Mouse (Mus musculus) ovary, postnatal 36 days (tissue): ENCODE data around the gene Usp21.
A peak's percentile ranks its signal among the peaks of the same experiment; 100 is the strongest.
"Not testable (repeated sequence)": the region's sequence is repeated elsewhere in the genome, so short reads cannot be mapped to it uniquely, and the experiment has no call there.

Experiments used
- DNase-seq: peaks from one replicate; pipeline ENCODE4 v3.0.0; 2022; ENCODE audit warnings: low spot score, mixed read lengths

The Usp21 gene

DNA sequence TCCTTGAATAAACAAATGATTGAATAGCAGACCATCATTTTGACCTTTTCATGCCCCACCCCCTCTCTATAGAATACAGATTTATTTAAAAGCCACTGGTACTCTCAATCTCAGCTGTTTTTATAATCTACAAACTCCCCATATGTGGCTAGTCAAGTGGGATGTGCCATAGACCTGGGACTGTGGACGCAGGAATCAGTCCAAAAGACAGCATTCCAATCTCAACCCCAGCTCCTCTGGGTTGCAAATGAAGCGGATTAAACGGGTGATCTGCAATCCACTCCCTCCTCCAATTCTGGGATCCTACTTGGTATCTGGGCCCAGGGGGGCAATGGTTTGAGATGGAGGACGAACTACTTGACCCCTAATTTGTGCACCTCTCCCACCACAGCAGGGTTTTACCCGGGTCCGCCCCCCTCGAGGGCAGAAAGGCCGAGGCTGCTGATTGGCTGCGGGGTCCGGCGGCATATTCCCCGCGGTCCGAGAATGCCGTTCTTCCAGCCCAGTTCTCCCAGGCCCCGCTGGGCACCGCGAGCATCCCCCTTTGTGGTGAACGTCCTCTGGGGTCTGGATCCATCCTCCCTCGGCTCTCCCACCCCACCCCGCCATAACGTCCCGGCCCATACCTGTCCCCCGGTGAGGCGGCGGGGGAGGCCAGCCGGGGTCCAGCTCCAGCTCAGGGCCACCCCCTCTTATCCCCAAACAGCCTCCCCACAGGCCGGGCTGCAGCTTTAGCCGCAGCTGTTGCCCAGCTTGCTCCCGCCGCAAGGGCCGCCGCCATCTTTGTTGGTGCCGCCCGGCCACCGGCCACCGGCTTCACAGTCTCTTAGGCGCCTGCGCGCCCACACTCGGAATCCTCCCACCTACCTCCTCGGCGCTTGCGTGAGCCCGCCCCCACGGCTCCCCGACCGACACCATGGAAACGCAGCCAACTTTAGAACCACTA is at the start of gene Usp21:
Gene Usp21 (minus strand): TSS at position 856 of the 946 bp plus-strand sequence.
- DNase-seq: peak; percentile 94

DNA sequence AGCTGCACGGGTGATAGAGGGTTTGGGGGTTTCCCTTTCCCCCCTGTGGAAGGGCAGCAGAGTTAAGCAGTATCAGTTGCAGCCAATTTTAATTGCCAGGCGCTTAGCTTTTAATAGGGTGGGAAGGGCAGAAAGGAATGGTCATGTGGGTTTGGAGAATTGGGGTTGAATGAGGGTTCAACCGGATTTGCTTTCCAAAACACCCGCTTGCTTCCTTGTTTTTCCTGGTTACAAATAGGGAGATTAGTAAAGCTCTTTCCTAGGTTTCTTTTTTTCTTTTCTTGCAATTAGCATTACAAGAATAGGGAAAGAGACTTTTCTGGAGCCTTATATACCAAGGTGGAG is 42.4 kb upstream of the Usp21 start:
- DNase-seq: no peak

DNA sequence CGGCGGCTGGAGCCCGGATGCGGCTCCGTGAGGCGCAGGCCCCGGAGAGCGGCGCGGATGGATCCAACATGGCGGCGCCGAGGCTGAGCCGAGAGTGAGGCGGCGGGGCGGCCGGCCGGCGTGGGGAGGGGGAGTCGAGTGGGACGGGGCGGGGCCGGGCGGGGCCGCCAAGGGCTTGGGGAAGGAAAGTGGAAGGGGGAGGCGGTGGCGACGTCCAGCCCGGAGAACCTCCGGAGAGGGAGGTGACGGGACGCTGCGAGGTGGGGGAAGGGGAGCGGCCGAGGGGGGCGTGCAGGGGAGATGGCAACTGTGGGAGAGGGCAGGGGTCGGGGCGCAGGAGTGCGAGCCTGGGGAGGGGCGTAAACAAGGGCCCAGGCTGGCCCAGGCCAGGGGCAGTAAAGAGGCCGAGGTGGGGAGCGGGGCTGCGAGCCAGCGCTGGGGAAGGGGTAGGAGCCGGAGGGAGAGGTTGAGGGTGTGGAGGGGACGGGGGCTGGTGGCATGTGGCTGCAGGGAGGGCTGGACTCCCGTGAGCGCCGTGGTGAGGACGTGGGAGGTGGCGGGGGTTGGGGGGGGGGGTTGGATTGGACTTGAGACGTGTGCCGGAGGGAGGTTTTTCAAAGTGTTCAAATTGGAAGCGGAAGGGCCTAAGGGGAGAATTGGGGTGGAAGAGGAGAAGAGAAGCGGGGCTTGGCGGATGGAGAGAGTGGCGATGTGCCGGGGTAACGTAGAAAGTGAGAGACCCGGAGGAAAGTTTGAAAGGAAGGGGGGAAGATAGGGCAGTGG is 41.8 kb upstream of the Usp21 start:
- no peak for DNase-seq

DNA sequence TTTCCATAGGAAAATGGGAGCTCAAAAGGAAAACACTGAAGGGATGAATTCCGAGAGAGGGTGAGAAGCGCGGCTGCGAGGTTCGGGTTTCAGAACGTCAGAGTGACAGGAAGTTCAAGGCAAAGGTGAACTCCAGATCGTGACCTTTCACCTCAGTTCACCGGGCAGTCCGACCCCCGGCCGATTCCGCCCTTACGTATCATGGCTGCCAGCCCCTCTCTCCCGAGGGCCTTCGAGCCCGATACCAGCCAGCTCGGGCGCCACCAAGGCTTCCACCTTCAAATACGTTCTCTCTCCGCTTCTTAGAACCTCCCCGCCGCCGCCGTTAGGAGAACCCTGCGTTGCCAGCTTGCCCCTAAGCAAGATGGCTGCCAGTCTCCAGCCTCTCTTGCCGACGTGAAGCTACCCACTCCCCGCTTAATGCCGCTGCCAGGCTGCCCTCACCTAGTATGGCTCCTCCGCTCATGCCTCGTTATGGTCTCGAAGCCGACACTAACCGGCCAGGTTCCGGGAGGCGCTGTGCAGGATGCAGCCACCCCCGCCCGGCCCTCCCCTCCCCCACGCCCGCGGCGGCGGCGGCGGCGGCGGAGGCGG is 41.1 kb upstream of the Usp21 start, which contains the start of gene Dedd:
Gene Dedd (plus strand): TSS at position 307 of the 594 bp plus-strand sequence.
- peak; percentile 89 for DNase-seq

DNA sequence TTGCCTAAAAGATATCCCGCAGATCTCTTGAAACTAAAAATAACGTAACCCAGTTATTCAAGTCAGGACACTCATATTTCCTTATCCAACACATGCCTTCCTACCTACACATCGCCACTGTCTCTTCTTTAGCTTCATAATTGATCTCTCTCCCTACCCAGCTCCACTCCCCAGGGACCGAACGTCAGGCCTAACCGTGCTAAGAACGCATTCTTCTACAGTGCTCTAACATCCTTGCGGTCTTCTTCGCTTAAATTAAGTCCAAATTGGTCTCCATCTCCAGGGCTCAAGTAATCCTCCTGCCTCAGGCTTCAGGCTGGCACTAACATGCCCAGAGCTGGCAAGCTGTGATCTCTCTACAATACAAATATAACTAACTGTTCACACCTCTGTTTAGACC is 40.5 kb upstream of the Usp21 start:
- DNase-seq: no peak

DNA sequence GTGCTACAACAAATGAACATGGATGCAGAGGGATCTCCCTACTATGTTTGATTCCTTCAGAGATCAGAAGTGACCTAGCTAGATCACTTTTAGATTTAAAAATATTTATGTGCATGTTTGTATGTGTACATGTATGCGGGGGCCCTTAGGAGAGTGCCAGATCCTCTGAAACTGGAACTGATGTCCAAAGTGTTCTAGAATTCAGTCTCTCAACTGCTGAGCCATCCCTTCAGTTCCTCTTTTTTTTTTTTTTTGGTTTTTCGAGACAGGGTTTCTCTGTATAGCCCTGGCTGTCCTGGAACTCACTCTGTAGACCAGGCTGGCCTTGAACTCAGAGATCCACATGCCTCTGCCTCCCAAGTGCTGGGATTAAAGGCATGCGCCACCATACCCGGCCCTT is 38.8 kb upstream of the Usp21 start:
- DNase-seq: not testable (repeated sequence)

DNA sequence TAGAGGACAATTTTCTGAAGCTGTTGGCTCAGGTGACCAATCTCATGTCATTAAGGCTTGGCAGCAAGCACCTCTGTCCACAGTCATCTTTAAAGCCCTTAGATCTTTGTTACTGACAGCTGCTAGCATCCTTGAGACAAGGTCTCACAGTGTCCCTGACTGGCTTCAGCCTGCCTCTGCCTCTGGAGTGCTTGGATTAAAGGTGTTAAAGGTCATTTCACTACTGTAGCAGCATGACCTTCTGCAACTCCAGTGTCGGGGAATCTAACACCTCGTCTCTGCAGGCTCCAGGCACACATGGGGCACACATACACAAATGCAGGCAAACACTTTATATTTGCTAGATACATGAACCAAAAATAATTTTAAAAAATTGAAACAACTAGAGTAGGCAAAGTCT is 37.8 kb upstream of the Usp21 start:
- DNase-seq: no peak

DNA sequence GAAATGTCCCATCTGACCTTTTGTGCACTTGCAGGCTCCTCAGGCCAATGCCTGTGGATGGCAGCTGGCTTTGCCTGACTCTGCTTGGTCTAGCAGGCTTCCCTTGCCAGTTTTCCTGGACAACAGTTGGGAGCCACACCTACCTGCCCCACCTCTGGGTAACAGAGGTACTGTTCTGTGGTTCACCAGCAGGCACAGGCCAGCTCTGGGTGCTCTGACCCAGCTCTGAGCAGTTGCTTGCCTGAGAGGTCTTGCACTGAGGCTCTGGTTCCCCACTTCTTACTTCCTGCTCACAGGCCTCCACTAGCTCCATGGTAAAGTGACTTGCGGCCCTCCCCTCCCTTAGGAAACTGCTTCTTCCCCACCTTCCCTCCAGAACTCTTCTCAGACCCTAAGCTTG is 34.2 kb upstream of the Usp21 start:
- DNase-seq: no peak

DNA sequence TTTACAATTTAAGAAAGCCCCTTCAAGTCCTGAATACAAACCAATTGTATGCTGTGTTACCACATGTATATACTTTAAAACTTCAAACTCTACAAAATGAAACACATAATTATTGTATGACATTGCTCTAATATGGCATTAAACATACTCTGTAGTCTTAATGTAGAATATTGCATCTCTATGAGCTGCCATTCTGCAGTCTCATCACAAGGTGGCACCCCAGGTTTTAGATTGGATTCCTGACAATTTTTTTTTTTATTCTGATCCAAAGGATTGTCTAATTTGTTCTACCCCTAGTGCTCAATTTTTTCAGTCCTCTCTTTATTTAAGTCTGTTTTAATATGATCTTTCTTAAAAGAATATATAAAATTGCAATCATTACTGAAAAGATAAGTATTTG is 33.6 kb upstream of the Usp21 start:
- DNase-seq: no peak

DNA sequence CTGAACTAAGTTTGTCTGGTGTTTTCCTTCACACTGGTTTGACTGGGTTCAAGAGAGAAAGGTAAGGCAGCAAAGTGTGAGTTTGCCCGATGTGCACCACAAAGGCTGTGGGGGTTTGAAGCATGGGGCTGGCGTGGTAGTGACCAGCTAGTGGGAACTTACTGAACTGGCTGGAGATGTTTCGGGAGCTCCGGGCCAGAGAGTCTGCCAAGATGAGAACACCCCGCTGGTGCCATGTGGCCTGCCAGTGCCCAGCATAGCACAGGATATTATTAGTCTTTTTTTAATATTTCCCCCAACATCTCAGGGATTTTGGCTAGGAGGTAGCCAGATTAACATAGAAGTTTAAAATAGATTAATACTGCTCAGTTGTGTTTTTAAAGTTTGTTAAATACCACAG is 32.4 kb upstream of the Usp21 start:
- no peak for DNase-seq

DNA sequence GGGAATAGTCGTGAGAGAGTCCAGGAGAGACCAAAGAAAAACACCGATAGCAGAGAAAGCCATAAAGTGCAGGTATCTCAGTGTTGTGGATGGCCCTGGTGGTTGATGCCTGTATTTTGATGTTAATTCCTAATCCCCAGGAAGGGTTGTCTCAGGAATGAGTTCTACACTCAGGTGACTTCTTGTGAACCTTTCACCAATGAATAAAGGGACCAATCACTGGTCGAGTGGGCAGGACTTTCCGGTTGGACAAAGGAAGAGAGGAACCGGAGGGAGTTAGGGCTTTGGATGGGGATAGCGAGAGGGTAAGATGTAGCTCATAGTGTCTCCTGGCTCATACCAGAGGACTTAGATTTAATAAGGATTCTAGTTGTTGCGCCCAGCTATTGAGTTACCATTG is 32.0 kb upstream of the Usp21 start:
- DNase-seq: no peak

DNA sequence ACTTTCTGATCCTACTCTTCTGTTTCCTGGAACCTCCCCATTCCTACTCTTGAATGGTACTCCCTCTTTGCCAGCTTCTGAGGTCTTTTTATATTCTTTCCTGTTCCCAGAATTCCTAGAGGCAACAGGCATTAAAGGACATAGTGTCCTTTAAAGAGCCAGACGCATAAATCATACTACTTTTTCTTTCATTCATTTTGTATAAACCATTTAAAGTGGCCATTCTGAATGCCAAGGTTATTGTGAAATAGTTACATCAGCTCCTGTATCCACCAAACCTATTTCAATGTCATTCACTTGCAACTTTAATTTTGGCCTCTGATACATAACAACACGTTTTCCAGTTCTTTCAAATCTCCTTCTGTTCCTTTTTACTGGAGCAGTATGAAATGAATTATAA is 21.5 kb upstream of the Usp21 start:
- no peak for DNase-seq

DNA sequence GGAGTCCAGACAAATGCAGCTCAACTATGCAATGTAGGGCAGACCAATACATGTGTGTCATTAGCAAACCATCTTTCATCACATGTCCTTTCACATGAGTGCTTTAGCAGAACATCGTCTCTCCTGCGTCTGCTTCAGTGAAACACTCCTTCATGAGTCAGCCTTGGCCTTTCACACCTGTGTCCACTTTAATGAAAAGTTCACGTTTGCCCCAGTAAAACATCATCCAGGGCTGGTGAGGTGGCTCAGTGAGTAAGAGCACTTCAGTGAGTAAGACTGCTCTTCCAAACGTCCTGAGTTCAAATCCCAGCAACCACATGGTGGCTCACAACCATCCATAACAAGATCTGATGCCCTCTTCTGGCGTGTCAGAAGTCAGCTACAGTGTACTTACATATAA is 18.4 kb upstream of the Usp21 start:
- DNase-seq: not testable (repeated sequence)

DNA sequence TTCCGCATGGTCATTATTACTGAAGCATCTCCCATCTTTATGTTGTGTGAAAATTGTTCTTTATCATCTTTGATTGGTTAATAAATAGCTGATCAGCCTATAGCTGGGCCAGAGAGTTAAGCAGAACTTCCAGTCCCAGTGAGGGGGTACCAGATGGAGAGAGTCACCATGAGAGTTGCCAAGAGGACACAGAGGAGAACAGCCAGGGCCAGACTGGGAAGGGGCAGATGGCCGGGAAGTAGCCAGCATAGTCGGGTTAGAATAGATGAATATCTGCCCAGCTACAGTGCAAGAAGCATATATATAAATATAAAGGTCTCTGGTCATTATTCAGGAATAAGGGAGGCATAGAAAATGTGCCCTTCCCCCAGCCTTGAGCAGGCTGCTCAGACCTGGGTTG is 10.4 kb upstream of the Usp21 start:
- DNase-seq: no peak

DNA sequence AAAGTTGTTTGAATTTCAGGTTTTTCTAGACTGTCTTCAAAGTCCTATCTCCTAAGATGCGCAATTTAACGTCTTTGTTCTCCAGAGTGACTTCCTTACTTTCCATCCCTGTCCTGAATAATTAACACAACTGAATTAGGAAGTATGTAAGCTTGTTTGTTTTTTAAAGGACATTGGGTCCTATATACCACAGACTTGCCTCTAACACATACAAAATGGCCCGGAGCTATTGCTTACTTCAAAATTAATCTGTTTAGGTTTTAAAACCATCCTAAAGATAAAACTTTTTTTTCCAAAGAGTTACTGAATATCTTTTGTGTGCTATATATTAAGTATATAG is 7.2 kb upstream of the Usp21 start:
- DNase-seq: no peak

DNA sequence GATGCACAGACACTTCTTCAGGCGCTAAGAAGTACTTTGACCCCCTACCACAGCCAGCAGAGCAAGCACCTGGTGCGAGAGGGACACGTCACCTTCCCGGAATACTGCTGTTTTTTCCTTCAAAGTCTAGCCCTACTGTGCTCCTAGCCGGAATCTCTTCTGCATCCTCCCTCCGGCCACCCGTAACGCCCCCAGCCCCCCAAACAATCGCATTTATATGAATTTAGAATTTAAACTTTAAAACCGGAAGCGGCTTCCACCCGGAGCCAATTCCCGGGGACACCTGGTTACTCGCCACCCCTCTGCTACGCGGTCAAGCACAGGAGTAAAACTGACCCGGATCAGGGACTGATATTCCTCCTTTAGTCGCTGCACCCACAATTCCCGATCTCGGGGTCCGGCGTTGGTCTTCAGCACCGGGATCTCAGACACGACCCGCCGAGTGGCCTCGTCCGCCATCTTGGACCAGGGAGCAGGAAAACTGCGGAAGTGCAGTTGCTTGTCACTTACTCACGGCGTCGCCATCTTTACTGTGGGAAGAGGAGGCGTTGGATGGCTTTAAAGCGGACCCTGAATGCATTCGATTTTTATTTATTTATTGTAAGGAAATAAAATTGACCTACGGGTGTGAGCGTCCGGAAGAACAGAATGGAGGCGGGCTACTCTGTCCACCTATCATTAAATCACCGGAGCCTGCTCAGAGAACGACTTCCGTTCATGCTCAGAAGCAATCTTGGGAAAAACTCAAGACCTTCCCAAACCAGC is 6.7 kb upstream of the Usp21 start, which contains the start of gene Ufc1:
Gene Ufc1 (minus strand): TSS at position 727 of the 765 bp plus-strand sequence.
- peak; percentile 79 for DNase-seq

DNA sequence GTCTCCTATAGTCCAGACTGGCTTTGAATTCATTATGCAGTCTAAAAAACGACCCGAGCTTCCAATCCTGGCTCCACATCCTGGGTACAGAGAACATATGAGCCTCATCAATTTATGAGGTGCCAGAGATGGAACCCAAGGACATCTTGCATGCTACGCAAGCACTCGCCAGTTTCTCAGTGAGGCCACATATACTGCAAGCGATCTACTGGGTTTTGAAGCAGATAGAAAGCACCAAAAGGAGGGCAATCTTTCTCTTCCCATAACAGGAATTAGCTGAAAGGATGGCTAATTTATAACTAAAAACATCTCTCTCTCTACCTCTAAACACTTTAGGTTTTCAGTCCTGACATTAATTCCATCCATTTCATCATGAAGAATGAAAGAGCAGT is 6.1 kb upstream of the Usp21 start:
- DNase-seq: no peak

DNA sequence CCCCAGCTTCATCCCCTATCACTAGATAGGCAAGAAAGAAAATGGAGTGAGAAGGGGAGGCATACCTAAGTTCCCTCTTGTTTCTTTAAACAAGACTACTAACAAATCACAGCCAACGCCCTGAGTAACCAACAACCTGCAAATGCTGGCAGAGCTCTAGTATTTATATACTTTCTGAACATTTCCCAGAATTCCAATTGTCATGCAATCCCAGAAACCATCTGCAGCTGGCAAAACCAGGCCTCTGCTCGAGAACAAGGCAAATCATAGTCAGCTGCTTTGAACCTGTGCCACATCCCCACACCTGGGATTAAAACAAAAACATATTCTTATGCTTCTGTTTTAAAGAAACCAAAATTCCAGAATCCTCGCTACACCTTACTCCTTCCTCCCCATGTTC is 5.6 kb upstream of the Usp21 start:
- DNase-seq: no peak

DNA sequence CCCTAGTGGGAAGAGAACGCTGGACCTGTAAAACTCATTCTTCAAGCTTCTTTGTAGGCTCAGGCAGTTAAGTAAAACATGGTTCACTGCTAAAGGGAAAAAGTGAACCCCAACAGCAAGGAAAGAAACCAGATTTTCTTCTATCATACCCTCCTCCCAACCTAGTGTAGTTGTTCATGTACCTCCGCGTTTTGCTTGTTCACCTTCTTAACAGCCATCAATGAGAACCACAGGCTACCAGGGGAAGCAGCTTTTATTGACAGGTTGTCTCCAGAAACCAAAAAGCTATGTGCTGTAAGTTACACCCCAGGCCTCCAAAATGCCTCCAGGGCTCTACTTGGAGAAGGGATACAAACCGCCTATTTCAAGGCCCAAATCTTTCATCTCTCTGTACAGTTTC is 537 bp upstream of the Usp21 start:
- DNase-seq: no peak

DNA sequence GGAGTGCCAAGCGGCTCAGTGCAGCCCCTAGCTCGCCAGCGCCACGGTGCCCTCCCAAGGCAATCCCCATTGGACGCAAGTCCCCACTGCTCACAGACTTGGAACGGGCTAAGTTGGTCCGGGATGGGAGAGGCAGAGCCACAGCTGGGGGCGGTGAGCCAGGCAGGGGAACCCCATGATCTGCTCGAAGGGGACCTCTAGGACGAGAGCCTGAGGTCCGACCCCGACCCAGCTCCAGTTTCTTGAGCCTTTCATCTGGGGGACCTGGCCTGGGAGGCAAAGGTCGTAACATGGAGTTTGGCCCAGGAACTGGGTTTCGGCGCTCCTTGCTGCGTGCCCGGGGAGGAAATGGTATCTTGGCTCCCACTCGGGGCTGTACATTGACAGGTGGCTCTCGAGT is 1.3 kb downstream of the Usp21 start:
- DNase-seq: no peak

DNA sequence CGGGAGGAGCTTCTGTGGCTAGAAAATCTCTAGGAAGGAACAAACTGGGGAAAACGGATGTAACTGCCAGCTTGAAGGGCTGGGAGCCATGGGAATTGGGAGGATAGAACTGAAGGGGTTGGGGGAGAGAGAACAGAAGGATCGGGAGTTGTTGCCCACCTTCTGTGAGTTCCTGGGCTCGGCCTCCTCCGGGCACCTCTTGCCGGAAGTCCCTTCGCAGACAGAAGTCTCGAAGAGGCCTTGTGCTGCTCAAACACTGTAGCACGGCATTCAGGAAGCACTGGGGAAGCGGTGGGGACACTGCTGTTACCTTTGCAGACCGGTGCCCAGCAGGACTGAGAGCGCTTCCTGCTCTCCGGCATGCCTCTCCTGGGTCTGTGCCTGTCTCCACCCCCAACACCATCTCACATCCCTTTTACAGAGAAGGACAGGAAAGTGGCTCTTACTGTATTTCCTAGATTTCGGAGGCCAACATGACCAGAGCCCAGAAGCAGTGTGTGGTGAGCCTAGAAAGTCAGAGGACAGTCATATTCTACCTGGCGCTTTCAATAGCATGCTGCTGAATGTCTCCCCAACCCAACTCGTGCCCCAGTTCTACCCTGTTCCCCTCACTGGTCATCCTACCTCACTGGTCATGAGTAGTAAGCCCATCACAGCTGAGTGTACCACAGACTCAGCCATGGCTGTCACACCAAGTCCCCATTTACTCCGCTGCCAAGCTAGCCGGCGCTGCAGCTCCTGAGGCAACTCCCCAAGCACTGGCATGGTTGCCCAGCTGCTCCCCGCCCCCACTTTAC is 2.5 kb downstream of the Usp21 start:
- no peak for DNase-seq
